Mouse (Mus musculus): ENCODE data around the gene Sec11a. TPM values are rescaled to one million over a fixed set of nuclear protein-coding genes. Genes with fewer than 3 reads are reported as not detected.

Gene Sec11a
- polyA plus RNA-seq, 1 experiment from 2014 or later: 132 TPM

GRCm38 (mm10) chr7:80918982-80919646, 28.5 kb downstream of the Sec11a start:
- H3K4me3 ChIP-seq: no peak overlapping the region
- H3K27me3 ChIP-seq (replicated peaks): peaks cover 4% of the 10 kb centered on the region; the same call in 1 of the 2 replicates
- H3K4me2 ChIP-seq: no peak overlapping the region
- no peak for ATAC-seq (ENCODE audit: extremely low read depth, insufficient number of reproducible peaks, low FRiP score, low TSS enrichment)
- H3K9ac ChIP-seq: no peak overlapping the region
- WGBS: 68% methylated on average over 8 of the region's 8 CpGs
- H3K4me1 ChIP-seq: peaks cover 3% of the 10 kb centered on the region
- H3K27ac ChIP-seq (replicated peaks): no peak overlapping the region
- H3K36me3 ChIP-seq: peaks cover 85% of the 10 kb centered on the region
- no peaks in the 10 kb centered on the region for H3K9me3 ChIP-seq

DNA sequence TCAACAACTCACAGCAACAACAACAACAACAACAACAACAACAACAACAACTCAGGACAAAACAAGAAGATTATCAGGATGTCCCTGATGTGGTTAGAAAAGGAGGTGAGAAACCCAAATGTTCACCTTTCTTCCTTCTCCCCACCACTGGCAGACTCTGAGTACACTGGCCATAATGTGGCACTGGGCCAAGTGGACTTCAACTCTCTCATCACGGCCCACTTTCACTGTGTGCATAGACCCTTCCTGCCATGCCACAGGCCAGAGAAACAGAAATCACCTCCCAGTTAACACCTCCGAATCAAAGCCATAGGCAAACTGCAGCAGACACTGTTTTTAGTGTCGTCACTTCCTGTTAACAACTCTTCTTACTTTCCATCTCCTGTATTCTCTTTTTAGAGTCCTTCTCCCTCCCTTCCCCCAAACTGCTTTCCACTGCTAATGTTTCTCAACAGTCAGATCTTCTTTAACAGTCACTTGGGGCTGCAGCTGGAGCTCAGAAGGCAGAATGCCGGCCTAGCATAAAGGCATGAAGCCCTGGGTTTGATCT, 29.6 kb downstream of the Sec11a start:
- peaks cover 4% of the 10 kb centered on the region; the same call in 1 of the 2 replicates for H3K27me3 ChIP-seq (replicated peaks)
- no peak overlapping the region for H3K4me3 ChIP-seq
- H3K36me3 ChIP-seq: peaks cover 91% of the 10 kb centered on the region
- no peaks in the 10 kb centered on the region; the same call in 1 of the 2 replicates for H3K4me1 ChIP-seq
- H3K9ac ChIP-seq: no peak overlapping the region
- H3K9me3 ChIP-seq: no peaks in the 10 kb centered on the region
- H3K27ac ChIP-seq (replicated peaks): no peak overlapping the region
- H3K4me2 ChIP-seq: no peak overlapping the region
- WGBS: 66% methylated on average over 4 of the region's 4 CpGs
- no peak for ATAC-seq (ENCODE audit: extremely low read depth, insufficient number of reproducible peaks, low FRiP score, low TSS enrichment)

- no peak overlapping the region for H3K4me2 ChIP-seq
- no peak overlapping the region for H3K4me3 ChIP-seq
- H3K27me3 ChIP-seq (replicated peaks): no peaks in the 10 kb centered on the region
- 83% methylated on average over 8 of the region's 8 CpGs for WGBS
- H3K27ac ChIP-seq (replicated peaks): no peak overlapping the region
- no peak overlapping the region for H3K9ac ChIP-seq
- H3K4me1 ChIP-seq: no peaks in the 10 kb centered on the region
- H3K36me3 ChIP-seq: peaks cover 94% of the 10 kb centered on the region
- no peak for ATAC-seq (ENCODE audit: extremely low read depth, insufficient number of reproducible peaks, low FRiP score, low TSS enrichment)
- no peaks in the 10 kb centered on the region for H3K9me3 ChIP-seq
Measured at GRCm38 (mm10) chr7:80912496-80912895, 35.1 kb downstream of the Sec11a start.

DNA sequence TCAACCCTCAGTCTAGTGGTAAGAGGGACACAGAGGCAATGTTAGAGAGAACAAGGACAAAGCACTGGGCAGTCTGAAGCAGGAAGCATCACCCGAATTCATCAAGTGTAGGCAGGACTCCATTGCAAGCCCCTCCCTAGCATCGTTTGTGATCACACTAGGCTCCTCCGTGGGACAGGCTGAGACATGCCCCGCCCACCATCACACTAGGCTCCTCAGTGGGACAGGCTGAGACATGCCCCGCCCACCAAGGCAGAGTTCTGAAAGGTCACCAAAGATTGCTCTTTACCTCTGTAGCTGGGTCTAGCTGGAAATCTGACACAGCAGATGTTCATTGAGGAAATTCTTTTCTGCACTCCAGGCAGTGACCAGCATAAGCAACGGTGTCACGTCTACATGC, 36.5 kb downstream of the Sec11a start:
- no peak for ATAC-seq (ENCODE audit: extremely low read depth, insufficient number of reproducible peaks, low FRiP score, low TSS enrichment)
- Histone ChIP-seq H3K4me3 (no peak overlapping the region), H3K4me1 (no peaks in the 10 kb centered on the region), H3K9me3 (no peaks in the 10 kb centered on the region), H3K27ac (replicated peaks) (no peak overlapping the region), H3K9ac (no peak overlapping the region), H3K36me3 (peaks cover 90% of the 10 kb centered on the region), H3K4me2 (no peak overlapping the region), H3K27me3 (replicated peaks) (no peaks in the 10 kb centered on the region)
- 74% methylated on average over 7 of the region's 7 CpGs for WGBS

- H3K36me3 ChIP-seq: peaks cover 31% of the 10 kb centered on the region
- peaks cover 26% of the 10 kb centered on the region for H3K4me1 ChIP-seq
- 3% methylated on average over 19 of the region's 19 CpGs for WGBS
- no peak within 1 kb of the TSS for H3K27ac ChIP-seq (replicated peaks)
- ATAC-seq (ENCODE audit: extremely low read depth, insufficient number of reproducible peaks, low FRiP score, low TSS enrichment): no peak
- peak within 1 kb of the TSS; percentile 97 for H3K4me2 ChIP-seq
- H3K9ac ChIP-seq: peak within 1 kb of the TSS; percentile 84
- no peaks in the 10 kb centered on the region for H3K9me3 ChIP-seq
- H3K4me3 ChIP-seq: peak within 1 kb of the TSS; percentile 59
- H3K27me3 ChIP-seq (replicated peaks): peaks cover 9% of the 10 kb centered on the region; the same call in 1 of the 2 replicates
Measured at GRCm38 (mm10) chr7:80904921-80905515, 42.6 kb downstream of the Sec11a start, which contains the start of gene Nmb. Gene Nmb, minus strand, starts transcription at chr7:80905076.

- Histone ChIP-seq H3K4me3 (no peak overlapping the region), H3K27me3 (replicated peaks) (peaks cover 9% of the 10 kb centered on the region; the same call in 1 of the 2 replicates), H3K9ac (0 out of 2 replicates have a peak overlapping the region, but pooled peaks have one; percentile 84), H3K36me3 (peaks cover 25% of the 10 kb centered on the region), H3K4me1 (peaks cover 30% of the 10 kb centered on the region), H3K27ac (replicated peaks) (no peak overlapping the region), H3K9me3 (no peaks in the 10 kb centered on the region), H3K4me2 (peak overlapping the region; percentile 97)
- ATAC-seq (ENCODE audit: extremely low read depth, insufficient number of reproducible peaks, low FRiP score, low TSS enrichment): no peak
- 83% methylated on average over 11 of the region's 11 CpGs for WGBS
Measured at GRCm38 (mm10) chr7:80903625-80904422, 43.8 kb downstream of the Sec11a start.

DNA sequence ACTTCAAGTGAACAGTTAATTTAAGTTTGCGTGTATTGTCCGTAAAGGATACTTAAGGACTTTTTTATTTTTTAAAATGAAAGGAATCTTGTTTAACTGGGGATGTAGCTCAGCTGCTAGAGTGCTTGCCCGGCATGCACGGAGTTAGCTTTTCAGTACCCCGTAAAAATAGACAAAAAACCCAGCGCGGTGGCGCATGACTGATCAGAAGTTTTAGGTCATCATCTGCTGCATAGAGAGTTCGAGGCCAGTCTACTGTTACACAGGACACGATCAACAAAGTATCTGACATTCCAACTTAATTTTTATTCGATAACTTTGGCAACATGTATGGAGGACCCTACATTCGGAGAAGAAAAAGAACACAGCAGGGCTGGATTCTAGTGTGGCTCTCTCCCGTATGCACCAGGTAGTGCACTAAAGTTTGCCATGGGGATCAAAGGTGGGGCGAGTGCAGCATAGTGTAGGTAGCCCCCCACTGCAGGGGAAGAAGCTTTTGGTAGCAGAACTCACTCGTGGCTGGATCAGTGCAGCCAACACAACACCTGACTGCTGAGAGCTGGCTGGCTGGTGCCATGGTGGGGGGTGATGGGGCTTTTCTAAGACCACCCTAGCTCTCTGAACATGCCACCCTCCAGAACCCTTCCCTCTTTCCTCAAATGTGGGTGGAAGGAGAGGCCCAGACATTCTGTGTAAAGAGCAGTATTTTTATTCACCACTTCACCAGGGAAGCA, 45.9 kb downstream of the Sec11a start:
- Histone ChIP-seq H3K4me1 (peaks cover 30% of the 10 kb centered on the region), H3K36me3 (peaks cover 27% of the 10 kb centered on the region), H3K9me3 (no peaks in the 10 kb centered on the region), H3K27ac (replicated peaks) (peak overlapping the region; percentile 74), H3K4me3 (peak overlapping the region; percentile 74), H3K27me3 (replicated peaks) (peaks cover 9% of the 10 kb centered on the region; the same call in 1 of the 2 replicates), H3K9ac (peak overlapping the region; percentile 85), H3K4me2 (peak overlapping the region; percentile 86)
- 29% methylated on average over 15 of the region's 15 CpGs for WGBS
- ATAC-seq (ENCODE audit: extremely low read depth, insufficient number of reproducible peaks, low FRiP score, low TSS enrichment): no peak

GRCm38 (mm10) chr7:80900944-80901501, 46.6 kb downstream of the Sec11a start, which contains the start of gene Wdr73:
Gene Wdr73, minus strand, starts transcription at chr7:80901269.
- H3K9me3 ChIP-seq: no peaks in the 10 kb centered on the region
- under 1% methylated on average over 36 of the region's 36 CpGs for WGBS
- peaks cover 30% of the 10 kb centered on the region for H3K4me1 ChIP-seq
- peak within 1 kb of the TSS; percentile 74 for H3K27ac ChIP-seq (replicated peaks)
- H3K4me3 ChIP-seq: peak within 1 kb of the TSS; percentile 74
- H3K9ac ChIP-seq: peak within 1 kb of the TSS; percentile 85
- peaks cover 9% of the 10 kb centered on the region; the same call in 1 of the 2 replicates for H3K27me3 ChIP-seq (replicated peaks)
- peaks cover 30% of the 10 kb centered on the region for H3K36me3 ChIP-seq
- H3K4me2 ChIP-seq: peak within 1 kb of the TSS; percentile 86
- peak; percentile 76 for ATAC-seq (ENCODE audit: extremely low read depth, insufficient number of reproducible peaks, low FRiP score, low TSS enrichment)

- Histone ChIP-seq H3K9ac (no peak overlapping the region), H3K4me3 (no peak overlapping the region), H3K36me3 (peaks cover 61% of the 10 kb centered on the region), H3K27ac (replicated peaks) (no peak overlapping the region), H3K9me3 (no peaks in the 10 kb centered on the region), H3K27me3 (replicated peaks) (no peaks in the 10 kb centered on the region), H3K4me2 (no peak overlapping the region), H3K4me1 (peaks cover 17% of the 10 kb centered on the region)
- no peak for ATAC-seq (ENCODE audit: extremely low read depth, insufficient number of reproducible peaks, low FRiP score, low TSS enrichment)
- 89% methylated on average over 4 of the region's 4 CpGs for WGBS
Measured at GRCm38 (mm10) chr7:80897721-80898120, 49.9 kb downstream of the Sec11a start.

- Histone ChIP-seq H3K27ac (replicated peaks) (no peak overlapping the region), H3K9me3 (no peaks in the 10 kb centered on the region), H3K4me2 (no peak overlapping the region), H3K9ac (no peak overlapping the region), H3K4me1 (peaks cover 17% of the 10 kb centered on the region), H3K27me3 (replicated peaks) (no peaks in the 10 kb centered on the region), H3K4me3 (no peak overlapping the region), H3K36me3 (peaks cover 66% of the 10 kb centered on the region)
- WGBS: 76% methylated on average over 7 of the region's 7 CpGs
- ATAC-seq (ENCODE audit: extremely low read depth, insufficient number of reproducible peaks, low FRiP score, low TSS enrichment): no peak
Measured at GRCm38 (mm10) chr7:80897134-80897533, 50.4 kb downstream of the Sec11a start.
